Mouse (Mus musculus) liver, embryonic 11.5 days (tissue): ENCODE data around the gene Osbpl8. TPM values are rescaled to one million over a fixed set of nuclear protein-coding genes. Genes with fewer than 3 reads are reported as not detected.
"Not testable (repeated sequence)": the region's sequence is repeated elsewhere in the genome, so short reads cannot be mapped to it uniquely, and the experiment has no call there.

Experiments
- ATAC-seq: fragments of 200-750 bp; cut with Nextera tagmentation; replicated peaks from 2 replicates; pipeline ENCODE4 v1.8.0; 2017; ENCODE audit warnings: moderate number of reproducible peaks, mild to moderate bottlenecking, moderate TSS enrichment, moderate library complexity; ENCODE audit not compliant: low FRiP score
- DNase-seq: peaks from one replicate; pipeline ENCODE4 v3.0.0-alpha.2; 2017; ENCODE audit warnings: low spot score
- H3K27ac ChIP-seq: fragments of 300-500 bp; sonication (generic); 2 replicates; pipeline ENCODE4 v1.5.1; 2014; ENCODE audit warnings: mild to moderate bottlenecking, low read depth, low read length, control low read depth
- H3K27me3 ChIP-seq: fragments of 300-500 bp; sonication (generic); replicated peaks from 2 replicates; pipeline ENCODE4 v1.6.1; 2014; ENCODE audit warnings: low read length, mixed read lengths; ENCODE audit not compliant: control insufficient read depth, insufficient read depth
- H3K36me3 ChIP-seq: fragments of 300-500 bp; sonication (generic); 2 replicates; pipeline ENCODE4 v1.6.1; 2014; ENCODE audit warnings: mild to moderate bottlenecking, low read length, moderate library complexity, mixed read lengths; ENCODE audit not compliant: control insufficient read depth, insufficient read depth
- H3K4me1 ChIP-seq: fragments of 300-500 bp; sonication (generic); replicated peaks from 2 replicates; pipeline ENCODE4 v1.6.1; 2014; ENCODE audit warnings: low read length, mixed read lengths; ENCODE audit not compliant: control insufficient read depth, insufficient read depth
- H3K4me2 ChIP-seq: fragments of 300-500 bp; sonication (generic); 2 replicates; pipeline ENCODE4 v1.6.1; 2014; ENCODE audit warnings: mild to moderate bottlenecking, control low read depth, moderate library complexity
- H3K4me3 ChIP-seq: fragments of 300-500 bp; sonication (generic); 2 replicates; pipeline ENCODE4 v1.5.1; 2014; ENCODE audit warnings: low read depth, low read length, control low read depth
- H3K9ac ChIP-seq: fragments of 300-500 bp; sonication (generic); 2 replicates; pipeline ENCODE4 v1.6.1; 2014; ENCODE audit warnings: low read depth, low read length, control low read depth
- H3K9me3 ChIP-seq: fragments of 300-500 bp; sonication (generic); 2 replicates; pipeline ENCODE4 v1.6.1; 2016; ENCODE audit warnings: low read length, inconsistent platforms, mixed read lengths; ENCODE audit not compliant: control insufficient read depth
- WGBS: fragments of 180-500 bp; shearing (Covaris S2); extraction: QIAGEN DNeasy Blood & Tissue Kit; methylation state at CpG from one replicate; pipeline ENCODE4 v1.1.7; 2014; 5-methylcytosine and 5-hydroxymethylcytosine counted together
- polyA plus RNA-seq: library from polyadenylated mRNA; unstranded; fragments of >200 nt; fragmentation: Nextera tagmentation; extraction: Ambion mirVana; gene quantifications from 2 replicates; pipeline ENCODE4 v1.2.1, GENCODE M21; 2014

Gene Osbpl8
- polyA plus RNA-seq, 1 experiment from 2014 or later, result 11.2 TPM

GRCm38 (mm10) chr10:111127388-111127787 lies 37.2 kb upstream of the Osbpl8 start:
- ATAC-seq, result no peak
- Histone ChIP-seq H3K27me3 (no peaks in the 10 kb centered on the region), H3K4me3 (no peak overlapping the region), H3K36me3 (no peaks in the 10 kb centered on the region), H3K9me3 (no peaks in the 10 kb centered on the region), H3K4me1 (peaks cover 4% of the 10 kb centered on the region; the same call in 1 of the 2 replicates), H3K9ac (no peak overlapping the region), H3K4me2 (no peak overlapping the region), H3K27ac (no peak overlapping the region)
- WGBS, result 83% methylated on average over 10 of the region's 10 CpGs
- DNase-seq, result no peak

- 65% methylated on average over 3 of the region's 3 CpGs for WGBS
- H3K4me3 ChIP-seq, result no peak overlapping the region
- H3K4me2 ChIP-seq, result no peak overlapping the region
- no peak for DNase-seq
- H3K4me1 ChIP-seq, result peaks cover 4% of the 10 kb centered on the region; the same call in 1 of the 2 replicates
- no peak for ATAC-seq
- H3K27ac ChIP-seq, result no peak overlapping the region
- no peaks in the 10 kb centered on the region for H3K27me3 ChIP-seq
- no peaks in the 10 kb centered on the region for H3K9me3 ChIP-seq
- H3K9ac ChIP-seq, result no peak overlapping the region
- H3K36me3 ChIP-seq, result no peaks in the 10 kb centered on the region
Measured at GRCm38 (mm10) chr10:111128493-111128892, 36.1 kb upstream of the Osbpl8 start.

- Histone ChIP-seq H3K4me3 (no peak overlapping the region), H3K9ac (no peak overlapping the region), H3K4me1 (peaks cover under 1% of the 10 kb centered on the region; the same call in 1 of the 2 replicates), H3K27ac (no peak overlapping the region), H3K4me2 (no peak overlapping the region), H3K36me3 (no peaks in the 10 kb centered on the region), H3K9me3 (no peaks in the 10 kb centered on the region), H3K27me3 (no peaks in the 10 kb centered on the region)
- ATAC-seq (no peak), DNase-seq (no peak)
- WGBS, result 87% methylated on average over 15 of the region's 15 CpGs
Measured at GRCm38 (mm10) chr10:111129867-111130620, 34.5 kb upstream of the Osbpl8 start.

GRCm38 (mm10) chr10:111130872-111131271 lies 33.7 kb upstream of the Osbpl8 start:
- H3K27ac ChIP-seq, result no peak overlapping the region
- H3K4me2 ChIP-seq, result no peak overlapping the region
- 80% methylated on average over 3 of the region's 3 CpGs for WGBS
- no peaks in the 10 kb centered on the region for H3K36me3 ChIP-seq
- no peak overlapping the region for H3K9ac ChIP-seq
- H3K4me3 ChIP-seq, result no peak overlapping the region
- H3K27me3 ChIP-seq, result no peaks in the 10 kb centered on the region
- H3K4me1 ChIP-seq, result no peaks in the 10 kb centered on the region
- no peaks in the 10 kb centered on the region for H3K9me3 ChIP-seq
- DNase-seq (no peak), ATAC-seq (no peak)

- Histone ChIP-seq H3K36me3 (no peaks in the 10 kb centered on the region), H3K4me3 (no peak overlapping the region), H3K4me2 (no peak overlapping the region), H3K27ac (no peak overlapping the region), H3K9me3 (no peaks in the 10 kb centered on the region), H3K4me1 (no peaks in the 10 kb centered on the region), H3K9ac (no peak overlapping the region), H3K27me3 (no peaks in the 10 kb centered on the region)
- no peak for ATAC-seq
- no peak for DNase-seq
- WGBS, result 84% methylated on average over 5 of the region's 5 CpGs
Measured at GRCm38 (mm10) chr10:111133271-111133670, 31.3 kb upstream of the Osbpl8 start.

- Histone ChIP-seq H3K4me2 (no peak overlapping the region), H3K27ac (no peak overlapping the region), H3K27me3 (no peaks in the 10 kb centered on the region), H3K4me1 (no peaks in the 10 kb centered on the region), H3K9ac (no peak overlapping the region), H3K4me3 (no peak overlapping the region), H3K36me3 (no peaks in the 10 kb centered on the region), H3K9me3 (no peaks in the 10 kb centered on the region)
- no peak for ATAC-seq
- WGBS, result 87% methylated on average over 8 of the region's 8 CpGs
- DNase-seq, result no peak
Measured at GRCm38 (mm10) chr10:111133936-111134335, 30.6 kb upstream of the Osbpl8 start.

GRCm38 (mm10) chr10:111134412-111134957 lies 30.1 kb upstream of the Osbpl8 start:
- H3K27ac ChIP-seq, result no peak overlapping the region
- DNase-seq, result no peak
- WGBS, result 82% methylated on average over 9 of the region's 9 CpGs

GRCm38 (mm10) chr10:111136306-111136705 lies 28.2 kb upstream of the Osbpl8 start:
- H3K9ac ChIP-seq, H3K27ac ChIP-seq, H3K4me1 ChIP-seq, H3K4me2 ChIP-seq, H3K4me3 ChIP-seq, ATAC-seq, H3K27me3 ChIP-seq, H3K36me3 ChIP-seq, H3K9me3 ChIP-seq, DNase-seq: not testable (repeated sequence)
- 72% methylated on average over 5 of the region's 5 CpGs for WGBS

More at GRCm38 (mm10) chr10:111134412-111134957, 30.1 kb upstream of the Osbpl8 start:
- Histone ChIP-seq H3K36me3 (no peaks in the 10 kb centered on the region), H3K9ac (no peak overlapping the region), H3K4me3 (no peak overlapping the region), H3K27me3 (no peaks in the 10 kb centered on the region), H3K4me1 (no peaks in the 10 kb centered on the region), H3K9me3 (no peaks in the 10 kb centered on the region), H3K4me2 (no peak overlapping the region)
- no peak for ATAC-seq

GRCm38 (mm10) chr10:111137905-111138304 lies 26.6 kb upstream of the Osbpl8 start:
- 77% methylated on average over 4 of the region's 4 CpGs for WGBS
- Histone ChIP-seq H3K36me3 (no peaks in the 10 kb centered on the region), H3K4me2 (no peak overlapping the region), H3K9me3 (no peaks in the 10 kb centered on the region), H3K4me3 (no peak overlapping the region), H3K27me3 (no peaks in the 10 kb centered on the region), H3K27ac (no peak overlapping the region), H3K9ac (no peak overlapping the region), H3K4me1 (no peaks in the 10 kb centered on the region)
- DNase-seq (no peak), ATAC-seq (no peak)
